Mouse (Mus musculus): ENCODE results near the gene Baat.

DNA sequence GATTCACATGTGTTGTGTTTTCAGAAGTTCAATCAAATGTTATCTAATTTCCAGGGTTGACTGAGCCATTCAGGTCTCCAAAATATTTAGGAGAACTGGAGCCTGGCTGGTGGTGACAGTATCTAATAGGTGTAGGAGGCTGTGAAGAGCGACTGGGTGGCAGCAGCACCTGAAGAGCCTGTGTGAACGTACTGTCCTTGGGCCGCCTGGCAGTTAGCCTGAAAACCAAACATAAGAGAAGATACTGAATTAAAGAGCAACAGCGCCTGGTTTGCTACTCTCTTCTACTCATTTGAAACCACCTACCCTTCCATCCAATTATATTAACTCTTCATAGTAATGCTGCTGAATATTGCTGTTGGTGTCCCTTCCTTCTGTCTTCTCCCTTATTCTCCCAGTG is 30.3 kb upstream of the Baat start:
- TF ChIP-seq POLR2A (IDR thresholded peaks at IDR 0.05; ENCODE audit: control insufficient read depth, low read depth, low read length) (no peak), CTCF (IDR thresholded peaks at IDR 0.05; ENCODE audit: control insufficient read depth, insufficient read depth, insufficient replicate concordance, low read depth, low read length) (no peak)
